13 mouse cellular contexts compared by ENCODE assay signal in genomic region chr6:108509320-108509719, GRCm38 (mm10).
"Had no signal": no experiment of that assay in that cellular context is flagged by ENCODE, and none has a peak within 500 bp of the region (broad histone marks: within the 10 kb centered on the region; RNA-seq: fewer than 3 reads in every experiment).

No protein-coding gene starts in this region.

- H3K27ac ChIP-seq: limb, embryonic 13.5 days; liver, embryonic 14.5 days; midbrain, embryonic 10.5 days; neural tube, embryonic 15.5 days had no signal

- DNase-seq: kidney, adult 11 months; left cerebral cortex, postnatal 4 days; lung, adult 18-20 months; lung, postnatal 4 days; midbrain, embryonic 14.5 days; right cerebral cortex, adult 18-20 months; right cerebral cortex, postnatal 25 days; thymus, postnatal 36 days had no signal

- H3K36me3 ChIP-seq: neural tube, embryonic 15.5 days had no signal

- H3K4me2 ChIP-seq: limb, embryonic 13.5 days; neural tube, embryonic 15.5 days had no signal

- H3K9ac ChIP-seq: limb, embryonic 13.5 days; liver, embryonic 14.5 days; neural tube, embryonic 15.5 days had no signal

- H3K4me3 ChIP-seq: limb, embryonic 13.5 days; midbrain, embryonic 10.5 days; myocyte; neural tube, embryonic 15.5 days had no signal

- H3K4me1 ChIP-seq: limb, embryonic 13.5 days; midbrain, embryonic 10.5 days; neural tube, embryonic 15.5 days had no signal

- H3K27me3 ChIP-seq: limb, embryonic 13.5 days; neural tube, embryonic 15.5 days had no signal

- H3K9me3 ChIP-seq: limb, embryonic 13.5 days; midbrain, embryonic 10.5 days; neural tube, embryonic 15.5 days had no signal
